Mouse (Mus musculus): ENCODE measurements around the gene Nudt8.

- no peak for TF ChIP-seq POLR2A (IDR thresholded peaks at IDR 0.05; ENCODE audit: borderline replicate concordance, insufficient read depth, low read length)
- no peak for TF ChIP-seq CTCF (IDR thresholded peaks at IDR 0.05; ENCODE audit: borderline replicate concordance, insufficient read depth, low read depth, low read length)
These were observed 5.4 kb upstream of the Nudt8 start for GRCm38 (mm10) chr19:3994932-3995331.
